17 mouse cellular contexts compared by ENCODE assay signal in the genomic region with DNA sequence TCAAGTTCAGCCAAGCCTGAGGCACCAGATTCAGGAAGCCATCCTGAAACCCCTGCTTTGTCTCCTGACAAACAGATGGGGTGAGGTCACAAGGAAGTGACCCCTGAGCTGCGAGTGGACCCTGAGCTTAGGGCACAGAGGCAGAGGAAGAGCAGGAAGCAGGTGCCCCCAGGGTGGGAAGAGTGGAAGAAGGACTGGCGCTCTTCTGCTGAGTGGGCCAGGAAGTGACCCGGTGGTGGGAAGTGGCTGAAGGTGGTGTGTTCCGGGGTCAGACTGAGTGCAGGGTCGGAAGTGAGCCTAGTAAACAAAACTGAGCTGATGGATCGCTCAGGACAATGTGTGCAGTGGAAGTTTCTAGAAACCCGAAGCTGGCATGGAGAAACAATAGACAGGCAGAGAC. TPM values are rescaled to one million over a fixed set of nuclear protein-coding genes. Genes with fewer than 3 reads are reported as not detected.
DNase-seq lines count a peak whose midpoint lies in the region; ATAC-seq lines count a peak whose summit lies in the region.
"Had no signal": no experiment of that assay in that cellular context is flagged by ENCODE, and none has a peak within 500 bp of the region (broad histone marks: within the 10 kb centered on the region; RNA-seq: fewer than 3 reads in every experiment).

No protein-coding gene starts in this region.

- no peak overlapping the region for H3K4me3 ChIP-seq in liver, embryonic 12.5 days
- no peak overlapping the region for H3K4me3 ChIP-seq in liver, embryonic 11.5 days (ENCODE audit: low read depth, low read length)
- H3K4me3 ChIP-seq: embryonic facial prominence, embryonic 15.5 days; forebrain, embryonic 12.5 days; heart, embryonic 12.5 days; limb, embryonic 12.5 days; megakaryocyte, embryonic 14.5 days had no signal

- H3K9me3 ChIP-seq in liver, embryonic 12.5 days (replicated peaks): no peaks in the 10 kb centered on the region
- H3K9me3 ChIP-seq in liver, embryonic 11.5 days (ENCODE audit: control insufficient read depth, low read length): no peaks in the 10 kb centered on the region
- H3K9me3 ChIP-seq: embryonic facial prominence, embryonic 15.5 days; forebrain, embryonic 12.5 days; heart, embryonic 12.5 days; limb, embryonic 12.5 days had no signal

- no peak overlapping the region for H3K4me2 ChIP-seq in liver, embryonic 12.5 days
- no peak overlapping the region for H3K4me2 ChIP-seq in liver, embryonic 11.5 days
- H3K4me2 ChIP-seq: embryonic facial prominence, embryonic 15.5 days; forebrain, embryonic 12.5 days; heart, embryonic 12.5 days; limb, embryonic 12.5 days had no signal

- 29% methylated on average over 7 of the region's 7 CpGs for WGBS in liver, embryonic 12.5 days (ENCODE audit: insufficient replicate concordance)
- 37% methylated on average over 7 of the region's 7 CpGs for WGBS in liver, embryonic 11.5 days

- no peaks in the 10 kb centered on the region for H3K36me3 ChIP-seq in liver, embryonic 12.5 days
- no peaks in the 10 kb centered on the region for H3K36me3 ChIP-seq in liver, embryonic 11.5 days (ENCODE audit: control insufficient read depth, insufficient read depth, low read length)
- H3K36me3 ChIP-seq: embryonic facial prominence, embryonic 15.5 days; forebrain, embryonic 12.5 days; heart, embryonic 12.5 days; limb, embryonic 12.5 days had no signal

- no peak overlapping the region for H3K9ac ChIP-seq in liver, embryonic 12.5 days
- no peak overlapping the region for H3K9ac ChIP-seq in liver, embryonic 11.5 days (ENCODE audit: low read depth, low read length)
- H3K9ac ChIP-seq: embryonic facial prominence, embryonic 15.5 days; forebrain, embryonic 12.5 days; heart, embryonic 12.5 days; limb, embryonic 12.5 days had no signal

- ATAC-seq in liver, embryonic 12.5 days: 0 out of 2 replicates have a peak, but pooled peaks have one; percentile 40
- no peak for ATAC-seq in liver, embryonic 11.5 days (replicated peaks; ENCODE audit: low FRiP score)

- no peaks in the 10 kb centered on the region for H3K4me1 ChIP-seq in liver, embryonic 12.5 days
- no peaks in the 10 kb centered on the region for H3K4me1 ChIP-seq in liver, embryonic 11.5 days (replicated peaks; ENCODE audit: control insufficient read depth, insufficient read depth, low read length)
- H3K4me1 ChIP-seq: megakaryocyte, embryonic 14.5 days had no signal

- H3K27ac ChIP-seq in liver, embryonic 12.5 days: no peak overlapping the region
- no peak overlapping the region for H3K27ac ChIP-seq in liver, embryonic 11.5 days (ENCODE audit: low read depth, low read length)
- H3K27ac ChIP-seq: embryonic facial prominence, embryonic 15.5 days; forebrain, embryonic 12.5 days; limb, embryonic 12.5 days had no signal

- H3K27me3 ChIP-seq in liver, embryonic 12.5 days (replicated peaks): no peaks in the 10 kb centered on the region
- no peaks in the 10 kb centered on the region for H3K27me3 ChIP-seq in liver, embryonic 11.5 days (replicated peaks; ENCODE audit: control insufficient read depth, insufficient read depth, low read length)
- H3K27me3 ChIP-seq: embryonic facial prominence, embryonic 15.5 days; heart, embryonic 12.5 days had no signal

- DNase-seq in liver, embryonic 11.5 days (ENCODE audit: low spot score): no peak
- peak; percentile 19 for DNase-seq in kidney, adult 18-20 months
- peak; percentile 49 to 57 for DNase-seq in kidney, postnatal 36 days
- DNase-seq in lung, postnatal 25 days (ENCODE audit: low spot score): peak; percentile 24
- DNase-seq in left cerebral cortex, adult 11 months (ENCODE audit: low spot score): no peak
- DNase-seq in thymus, adult 18-20 months: no peak
- no peak for DNase-seq in thymus, postnatal 36 days
- DNase-seq: B cell, adult 2 months; cerebellum, adult 11 months; heart, postnatal 4 days; spleen, adult 18-20 months had no signal

RNA-seq across cellular contexts. Expression of a gene that starts 57.2 kb away (rescaled TPM):
- 1.3 and 1.4 TPM in 2 replicates for polyA plus RNA-seq in liver, embryonic 12.5 days (2016; fragmentation: Nextera tagmentation; extraction: Ambion mirVana)
- 3.2 and 4.2 TPM in 2 replicates for polyA plus RNA-seq in liver, embryonic 11.5 days (2014; fragmentation: Nextera tagmentation; extraction: Ambion mirVana)

Comparison
In these comparisons a context has a peak if more than half of its experiments do, and no peak if none do; other contexts are left out.
1. DNase-seq: peak in kidney, adult 18-20 months (single experiment), kidney, postnatal 36 days (2 of 2) and lung, postnatal 25 days (single experiment); none in liver, embryonic 11.5 days (single experiment), left cerebral cortex, adult 11 months (single experiment), thymus, adult 18-20 months (0 of 2) and thymus, postnatal 36 days (0 of 2).